8 mouse cellular contexts compared by ENCODE assay signal in genomic region chr16:43303245-43304197, GRCm38 (mm10).
DNase-seq lines count a peak whose midpoint lies in the region; ATAC-seq and TF ChIP-seq lines count a peak whose summit lies in the region.

No protein-coding gene starts in this region.

- DNase-seq in layer of hippocampus, adult 18-20 months (ENCODE audit: low spot score in 2 of 2) = peak; percentile 55 to 82
- no peak for DNase-seq in layer of hippocampus, postnatal 25 days (ENCODE audit: extremely low spot score in 1 of 2, low spot score in 1 of 2)
- DNase-seq in adipocyte (ENCODE audit: low spot score) = peak; percentile 92
- peak; percentile 31 for DNase-seq in fat pad, adult 2 months (ENCODE audit: extremely low read depth, low read depth, low spot score)
- peak; percentile 71 to 75 for DNase-seq in heart, postnatal 10 days
- peak in 1 of 2 experiments; percentile 15 for DNase-seq in left cerebral cortex, adult 2 months (ENCODE audit: extremely low spot score in 1 of 2, low spot score in 2 of 2)
- no peak for DNase-seq in thymus, postnatal 0 days (ENCODE audit: low spot score)

- no peak overlapping the region for H3K4me3 ChIP-seq in left cerebral cortex, adult 2 months

- intact Hi-C loops in heart, postnatal 10 days (cut with DNase I) = no loop called here
- intact Hi-C loops in left cerebral cortex, adult 2 months (cut with DNase I) = no loop called here

- TF ChIP-seq CTCF in left cerebral cortex, adult 2 months (IDR thresholded peaks at IDR 0.05) = no peak; the same call in 1 of the 2 replicates

- ATAC-seq in megakaryocyte, adult 5-6 weeks (ENCODE audit: poor library complexity, severe bottlenecking) = no peak

- 0 out of 2 replicates have a peak overlapping the region, but pooled peaks have one; percentile 3 for H3K27ac ChIP-seq in left cerebral cortex, adult 2 months

Comparison
In these comparisons a context has a peak if more than half of its experiments do, and no peak if none do; other contexts are left out.
1. DNase-seq: peak in layer of hippocampus, adult 18-20 months (2 of 2), adipocyte (single experiment), fat pad, adult 2 months (single experiment) and heart, postnatal 10 days (2 of 2); none in layer of hippocampus, postnatal 25 days (0 of 2) and thymus, postnatal 0 days (single experiment).